ENCODE assay signal across 25 mouse cellular contexts in the genomic region with DNA sequence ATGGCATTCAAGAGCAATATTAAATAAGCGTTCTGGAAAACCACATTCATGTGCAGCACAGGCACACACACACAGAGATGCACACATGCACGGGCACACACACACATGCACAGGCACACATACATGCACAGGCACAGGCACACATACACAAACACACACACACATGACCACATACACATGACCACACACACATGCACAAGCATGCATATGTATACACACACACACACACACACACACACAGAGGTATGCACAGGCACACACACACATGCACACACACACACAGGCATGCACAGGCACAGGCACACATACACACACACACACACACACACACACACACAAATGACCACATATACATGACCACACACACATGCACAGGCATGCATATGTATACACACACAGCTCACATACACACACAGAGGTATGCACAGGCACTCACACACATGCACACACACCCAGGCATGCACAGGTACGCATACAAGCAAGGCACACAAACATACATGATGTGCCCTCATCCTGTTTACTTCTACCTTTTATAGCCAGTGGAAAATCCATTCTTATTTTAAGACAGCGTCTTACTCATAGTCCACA.
DNase-seq lines count a peak whose midpoint lies in the region; ATAC-seq and TF ChIP-seq lines count a peak whose summit lies in the region.
"Had no signal": no experiment of that assay in that cellular context is flagged by ENCODE, and none has a peak within 500 bp of the region (broad histone marks: within the 10 kb centered on the region; RNA-seq: fewer than 3 reads in every experiment).

No protein-coding gene starts in this region.

- H3K9ac ChIP-seq in hindbrain, embryonic 13.5 days: no peak overlapping the region
- no peak overlapping the region for H3K9ac ChIP-seq in midbrain, embryonic 13.5 days (replicated peaks)
- no peak overlapping the region for H3K9ac ChIP-seq in forebrain, postnatal 0 days
- no peak overlapping the region for H3K9ac ChIP-seq in neural tube, embryonic 14.5 days (replicated peaks; ENCODE audit: low read depth, low read length)
- H3K9ac ChIP-seq: heart, embryonic 15.5 days; liver, postnatal 0 days; midbrain, embryonic 12.5 days had no signal

- peak; percentile 46; the same call in 1 of the 2 replicates for ATAC-seq in hindbrain, embryonic 13.5 days (ENCODE audit: low FRiP score)
- peak; percentile 60; the same call in 1 of the 2 replicates for ATAC-seq in midbrain, embryonic 13.5 days
- ATAC-seq in forebrain, postnatal 0 days: peak; percentile 29; the same call in 1 of the 2 replicates
- peak; percentile 44; the same call in 1 of the 2 replicates for ATAC-seq in neural tube, embryonic 14.5 days (ENCODE audit: low read depth)
- ATAC-seq: liver, postnatal 0 days; lung, postnatal 0 days; Patski had no signal

- H3K36me3 ChIP-seq in hindbrain, embryonic 13.5 days: no peaks in the 10 kb centered on the region
- H3K36me3 ChIP-seq in hindbrain, embryonic 10.5 days: 0 out of 2 replicates have a peak, but pooled peaks cover 5% of the 10 kb centered on the region
- H3K36me3 ChIP-seq in midbrain, embryonic 13.5 days: 0 out of 2 replicates have a peak, but pooled peaks cover 2% of the 10 kb centered on the region
- peaks cover 8% of the 10 kb centered on the region; the same call in 1 of the 2 replicates for H3K36me3 ChIP-seq in midbrain, embryonic 10.5 days
- H3K36me3 ChIP-seq in forebrain, postnatal 0 days (ENCODE audit: insufficient read depth): no peaks in the 10 kb centered on the region
- no peaks in the 10 kb centered on the region for H3K36me3 ChIP-seq in neural tube, embryonic 14.5 days (ENCODE audit: control insufficient read depth, insufficient read depth, low read length)
- H3K36me3 ChIP-seq: G1E; heart, embryonic 15.5 days; midbrain, embryonic 12.5 days had no signal

- no peak for DNase-seq in hindbrain, embryonic 10.5 days (ENCODE audit: low spot score)
- no peak for DNase-seq in midbrain, embryonic 10.5 days (ENCODE audit: low spot score)
- no peak for DNase-seq in forebrain, postnatal 0 days
- no peak for DNase-seq in left cerebral cortex, postnatal 4 days
- DNase-seq: adrenal gland, postnatal 36 days; B cell, adult 2 months; cerebellum, adult 11 months; cerebellum, adult 9-11 months; gastrocnemius, adult 2 months; heart, postnatal 36 days; kidney, adult 2 months; kidney, postnatal 10 days; liver, postnatal 0 days; thymus, postnatal 25 days had no signal

- no peak overlapping the region; the same call in 1 of the 2 replicates for H3K27ac ChIP-seq in hindbrain, embryonic 13.5 days
- no peak overlapping the region for H3K27ac ChIP-seq in hindbrain, embryonic 10.5 days
- 0 out of 2 replicates have a peak overlapping the region, but pooled peaks have one; percentile 10 for H3K27ac ChIP-seq in midbrain, embryonic 13.5 days
- no peak overlapping the region for H3K27ac ChIP-seq in midbrain, embryonic 10.5 days (replicated peaks)
- H3K27ac ChIP-seq in forebrain, postnatal 0 days (ENCODE audit: low read depth, low read length): no peak overlapping the region
- no peak overlapping the region for H3K27ac ChIP-seq in neural tube, embryonic 14.5 days (ENCODE audit: low read depth, low read length)
- H3K27ac ChIP-seq: gastrocnemius, adult 2 months; heart, embryonic 15.5 days; macrophage; midbrain, embryonic 12.5 days had no signal

- H3K4me1 ChIP-seq in hindbrain, embryonic 13.5 days (replicated peaks): no peaks in the 10 kb centered on the region
- H3K4me1 ChIP-seq in hindbrain, embryonic 10.5 days (replicated peaks): no peaks in the 10 kb centered on the region
- no peaks in the 10 kb centered on the region for H3K4me1 ChIP-seq in midbrain, embryonic 13.5 days (replicated peaks)
- H3K4me1 ChIP-seq in midbrain, embryonic 10.5 days: no peaks in the 10 kb centered on the region
- no peaks in the 10 kb centered on the region for H3K4me1 ChIP-seq in forebrain, postnatal 0 days (ENCODE audit: insufficient read depth)
- H3K4me1 ChIP-seq in neural tube, embryonic 14.5 days (ENCODE audit: control insufficient read depth, insufficient read depth, low read length): no peaks in the 10 kb centered on the region
- H3K4me1 ChIP-seq: heart, embryonic 15.5 days had no signal

- WGBS in hindbrain, embryonic 13.5 days: 89% methylated on average over 4 of the region's 4 CpGs
- WGBS in hindbrain, embryonic 10.5 days: 97% methylated on average over 4 of the region's 4 CpGs
- WGBS in midbrain, embryonic 13.5 days: 98% methylated on average over 4 of the region's 4 CpGs
- WGBS in midbrain, embryonic 10.5 days: 97% methylated on average over 4 of the region's 4 CpGs
- WGBS in forebrain, postnatal 0 days: 80% methylated on average over 4 of the region's 4 CpGs
- 92% methylated on average over 4 of the region's 4 CpGs for WGBS in neural tube, embryonic 14.5 days

- no peak overlapping the region for H3K4me3 ChIP-seq in hindbrain, embryonic 13.5 days
- no peak overlapping the region for H3K4me3 ChIP-seq in hindbrain, embryonic 10.5 days
- H3K4me3 ChIP-seq in midbrain, embryonic 13.5 days (replicated peaks): no peak overlapping the region
- no peak overlapping the region for H3K4me3 ChIP-seq in midbrain, embryonic 10.5 days
- no peak overlapping the region for H3K4me3 ChIP-seq in forebrain, postnatal 0 days (ENCODE audit: low read depth, low read length)
- H3K4me3 ChIP-seq in neural tube, embryonic 14.5 days (ENCODE audit: low read depth, low read length): no peak overlapping the region
- H3K4me3 ChIP-seq: gastrocnemius, adult 2 months; heart, embryonic 15.5 days; midbrain, embryonic 12.5 days had no signal

- intact Hi-C loops in left cerebral cortex, postnatal 4 days (cut with DNase I): loop anchor here (10.0 kb wide), 1 partner anchor 298 kb away; no protein-coding TSS in a partner anchor

- no peaks in the 10 kb centered on the region for H3K9me3 ChIP-seq in hindbrain, embryonic 13.5 days
- H3K9me3 ChIP-seq in hindbrain, embryonic 10.5 days: no peaks in the 10 kb centered on the region
- no peaks in the 10 kb centered on the region for H3K9me3 ChIP-seq in midbrain, embryonic 13.5 days
- no peaks in the 10 kb centered on the region for H3K9me3 ChIP-seq in midbrain, embryonic 10.5 days (replicated peaks)
- H3K9me3 ChIP-seq in forebrain, postnatal 0 days (ENCODE audit: low read length): no peaks in the 10 kb centered on the region
- no peaks in the 10 kb centered on the region for H3K9me3 ChIP-seq in neural tube, embryonic 14.5 days (ENCODE audit: control insufficient read depth, low read length)
- H3K9me3 ChIP-seq: heart, embryonic 15.5 days; midbrain, embryonic 12.5 days had no signal

- no peaks in the 10 kb centered on the region for H3K27me3 ChIP-seq in hindbrain, embryonic 13.5 days
- no peaks in the 10 kb centered on the region for H3K27me3 ChIP-seq in hindbrain, embryonic 10.5 days (ENCODE audit: insufficient read depth, poor library complexity, severe bottlenecking)
- no peaks in the 10 kb centered on the region for H3K27me3 ChIP-seq in midbrain, embryonic 13.5 days
- H3K27me3 ChIP-seq in midbrain, embryonic 10.5 days (ENCODE audit: low read depth, poor library complexity, severe bottlenecking): no peaks in the 10 kb centered on the region
- no peaks in the 10 kb centered on the region for H3K27me3 ChIP-seq in forebrain, postnatal 0 days (ENCODE audit: insufficient read depth, low read length)
- H3K27me3 ChIP-seq in neural tube, embryonic 14.5 days (ENCODE audit: control insufficient read depth, insufficient read depth, low read length): no peaks in the 10 kb centered on the region
- H3K27me3 ChIP-seq: CH12.LX; heart, embryonic 15.5 days; midbrain, embryonic 12.5 days had no signal

- H3K4me2 ChIP-seq in hindbrain, embryonic 13.5 days: no peak overlapping the region
- no peak overlapping the region for H3K4me2 ChIP-seq in midbrain, embryonic 13.5 days (replicated peaks)
- H3K4me2 ChIP-seq in forebrain, postnatal 0 days (ENCODE audit: low read depth): no peak overlapping the region
- H3K4me2 ChIP-seq in neural tube, embryonic 14.5 days (ENCODE audit: low read depth, low read length): no peak overlapping the region
- H3K4me2 ChIP-seq: heart, embryonic 15.5 days; liver, embryonic 11.5 days; midbrain, embryonic 12.5 days had no signal

- no peak for TF ChIP-seq CTCF in forebrain, postnatal 0 days (IDR thresholded peaks at IDR 0.05; ENCODE audit: low read depth)
